Mouse (Mus musculus) small intestine, adult 2 months (tissue): ENCODE data around the gene Cirbp. TPM values are rescaled to one million over a fixed set of nuclear protein-coding genes. Genes with fewer than 3 reads are reported as not detected.
"Not testable (repeated sequence)": the region's sequence is repeated elsewhere in the genome, so short reads cannot be mapped to it uniquely, and the experiment has no call there.

Experiments
- H3K27ac ChIP-seq: fragments of 200-500 bp; 2 replicates; pipeline ENCODE4 v1.5.1; 2012; ENCODE audit warnings: low read depth, low read length, control low read depth, inconsistent platforms; ENCODE audit not compliant: insufficient read depth
- H3K27me3 ChIP-seq: fragments of 200-500 bp; 2 replicates; pipeline ENCODE4 v1.6.1; 2012; ENCODE audit warnings: mild to moderate bottlenecking, moderate library complexity, low read length, inconsistent platforms; ENCODE audit not compliant: control insufficient read depth, insufficient read depth
- H3K36me3 ChIP-seq: fragments of 200-500 bp; 2 replicates; pipeline ENCODE4 v1.6.1; 2012; ENCODE audit warnings: mild to moderate bottlenecking, low read length, control low read depth, inconsistent platforms; ENCODE audit not compliant: control insufficient read depth, insufficient read depth
- H3K4me1 ChIP-seq: fragments of 200-500 bp; 2 replicates; pipeline ENCODE4 v1.6.1; 2012; ENCODE audit warnings: low read length, inconsistent platforms, mixed read lengths; ENCODE audit not compliant: control insufficient read depth, insufficient read depth, insufficient read length
- H3K4me3 ChIP-seq: fragments of 200-500 bp; 2 replicates; pipeline ENCODE4 v1.5.1; 2012; ENCODE audit warnings: low read depth, mild to moderate bottlenecking, control low read depth, inconsistent platforms, low read length, moderate library complexity
- CTCF ChIP-seq: fragments of 200-500 bp; IDR thresholded peaks from 2 replicates; pipeline ENCODE4 v1.5.1; 2012; ENCODE audit warnings: low read depth, mild to moderate bottlenecking, control low read depth, inconsistent platforms, low read length, moderate library complexity, mixed read lengths; ENCODE audit not compliant: insufficient replicate concordance, insufficient read length; ENCODE audit errors: extremely low read depth
- POLR2A ChIP-seq: fragments of 200-500 bp; IDR thresholded peaks from 2 replicates; pipeline ENCODE4 v1.6.1; 2012; ENCODE audit warnings: low read depth, mild to moderate bottlenecking, control low read depth, inconsistent platforms, low read length, moderate library complexity
- WGBS: fragments of 180-500 bp; shearing (Covaris S2); methylation state at CpG from one replicate; pipeline ENCODE4 v1.1.7; 2018; 5-methylcytosine and 5-hydroxymethylcytosine counted together
- polyA plus RNA-seq: library from polyadenylated mRNA; depleted of rRNA; stranded (reverse); fragments of >200 nt; gene quantifications from 2 replicates; pipeline ENCODE4 v1.2.3, GENCODE M21; 2012

Cirbp gene
- polyA plus RNA-seq, 1 experiment, result 48.0 TPM

DNA sequence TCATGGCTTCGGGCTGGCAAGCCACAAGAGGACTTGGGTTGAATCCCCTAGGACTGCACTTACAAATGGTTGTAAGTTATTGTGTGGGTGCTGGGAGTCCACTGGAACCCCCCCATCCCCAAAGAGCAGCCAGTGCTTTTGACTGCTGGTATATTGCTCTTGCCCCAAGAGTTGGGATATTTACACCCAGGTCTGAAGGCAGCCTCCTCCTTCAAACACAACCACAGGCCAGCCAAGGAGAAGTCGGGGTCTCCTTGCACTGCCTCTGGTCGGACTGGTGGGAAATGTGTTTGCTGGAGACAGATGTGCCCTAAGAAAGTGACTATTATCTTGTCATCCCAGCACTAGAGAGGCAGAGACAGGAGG lies 3.6 kb upstream of the Cirbp start:
- peak overlapping the region; percentile 81 for H3K27ac ChIP-seq
- H3K4me1 ChIP-seq, result peaks cover 62% of the 10 kb centered on the region
- no peaks in the 10 kb centered on the region for H3K27me3 ChIP-seq
- 81% methylated on average over 3 of the region's 3 CpGs for WGBS
- TF ChIP-seq CTCF (no peak), POLR2A (no peak)
- peaks cover 5% of the 10 kb centered on the region for H3K36me3 ChIP-seq
- no peak overlapping the region for H3K4me3 ChIP-seq

DNA sequence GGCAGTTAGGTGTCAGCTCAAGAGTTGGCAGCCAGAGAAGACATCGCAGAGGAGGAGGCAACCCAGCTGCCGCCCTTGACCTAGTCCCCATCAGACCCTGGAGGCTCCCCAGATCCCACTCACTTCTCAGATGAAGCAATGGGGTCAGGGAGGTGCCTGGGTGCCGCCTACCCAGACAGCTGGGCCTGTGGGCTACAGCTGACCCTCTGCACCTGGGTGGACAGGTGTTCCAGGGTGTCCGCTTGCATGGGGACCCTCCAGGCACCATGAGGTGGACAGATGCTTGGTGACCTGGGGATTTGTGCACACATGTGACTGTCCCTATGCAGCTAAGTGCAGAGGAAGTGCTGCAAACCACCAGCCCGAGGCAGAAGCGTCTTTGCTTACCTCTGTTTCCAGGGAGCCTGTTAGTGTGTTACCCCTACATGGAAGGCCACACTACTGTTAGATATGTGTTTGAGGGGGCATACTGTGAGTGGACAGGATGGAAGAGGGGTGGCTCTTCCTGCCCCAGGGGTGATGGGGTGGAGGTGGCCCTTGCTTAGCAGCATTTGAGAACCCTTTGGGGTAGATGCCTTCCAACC lies 3.0 kb upstream of the Cirbp start:
- WGBS, result 82% methylated on average over 6 of the region's 6 CpGs
- H3K27me3 ChIP-seq, result no peaks in the 10 kb centered on the region
- no peak overlapping the region for H3K4me3 ChIP-seq
- peaks cover 59% of the 10 kb centered on the region for H3K4me1 ChIP-seq
- H3K36me3 ChIP-seq, result no peaks in the 10 kb centered on the region
- TF ChIP-seq CTCF (no peak), POLR2A (no peak)
- H3K27ac ChIP-seq, result 0 out of 2 replicates have a peak overlapping the region, but pooled peaks have one; percentile 81

DNA sequence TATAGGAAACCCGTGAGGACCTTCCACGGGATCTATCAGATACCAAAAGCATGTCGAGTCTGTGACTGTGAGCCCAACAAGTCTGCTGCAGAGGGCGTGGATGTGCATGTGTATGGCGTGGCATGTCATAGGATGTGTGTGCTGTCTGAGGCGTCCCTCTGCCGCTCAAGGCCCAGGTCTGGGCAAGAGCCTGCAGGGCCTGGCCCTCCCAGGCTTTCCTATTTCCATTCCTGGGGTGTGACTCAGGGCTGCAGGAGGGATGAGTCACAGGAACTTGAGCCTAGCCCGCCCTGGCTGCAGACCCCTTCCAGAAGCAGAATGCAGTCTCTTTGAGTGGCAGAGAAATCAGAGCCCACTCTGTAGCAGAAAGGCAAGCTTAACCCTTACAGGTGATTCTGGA lies 2.1 kb upstream of the Cirbp start:
- no peak for TF ChIP-seq POLR2A
- no peak for TF ChIP-seq CTCF
- Histone ChIP-seq H3K4me1 (peaks cover 58% of the 10 kb centered on the region), H3K36me3 (no peaks in the 10 kb centered on the region), H3K27ac (peak overlapping the region; percentile 0; the same call in 1 of the 2 replicates), H3K27me3 (no peaks in the 10 kb centered on the region), H3K4me3 (no peak overlapping the region)
- whole genome bisulfite sequencing, result 69% methylated on average over 8 of the region's 8 CpGs

DNA sequence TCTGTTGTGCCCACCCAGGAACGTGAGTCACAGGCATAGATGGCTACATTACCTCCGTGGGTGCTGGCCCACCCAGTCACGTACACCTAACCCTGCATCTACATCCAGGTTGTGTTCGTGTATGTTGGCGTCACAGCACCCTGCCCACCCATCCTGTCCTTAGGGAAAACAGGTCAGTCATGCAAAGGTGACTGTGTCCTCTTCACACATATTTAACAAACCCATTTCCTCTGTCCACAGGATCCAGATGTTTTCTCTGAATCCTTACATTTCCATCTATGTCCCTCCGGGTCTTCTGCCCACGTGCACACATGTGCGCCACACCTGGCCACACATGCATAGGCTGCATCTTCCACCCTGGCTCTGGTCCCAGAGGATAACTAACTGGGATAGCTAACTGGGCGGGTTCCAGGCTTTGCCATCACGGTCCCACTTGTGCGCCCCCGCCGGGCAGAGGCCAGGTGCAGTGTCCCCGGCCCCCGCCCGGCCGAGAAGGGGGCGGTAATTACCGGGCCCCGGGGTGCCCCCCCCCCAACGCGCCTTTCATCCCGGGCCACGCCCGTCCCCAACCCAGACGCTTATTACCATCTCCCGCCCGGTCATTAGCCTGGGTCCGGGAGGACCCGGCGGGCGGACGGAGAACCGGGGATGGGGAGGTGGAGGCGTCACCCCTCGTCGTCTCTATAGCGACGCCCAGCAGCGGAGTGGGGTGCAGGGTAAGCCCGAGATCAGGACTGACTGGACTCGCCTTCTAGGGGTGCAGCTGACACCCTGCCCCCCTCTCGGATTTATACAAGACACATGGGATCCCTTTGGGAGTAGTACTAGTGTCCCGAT lies 1.4 kb upstream of the Cirbp start:
- peak overlapping the region; percentile 55 for H3K4me3 ChIP-seq
- H3K36me3 ChIP-seq, result no peaks in the 10 kb centered on the region
- H3K4me1 ChIP-seq, result peaks cover 53% of the 10 kb centered on the region
- TF ChIP-seq POLR2A (no peak), CTCF (no peak)
- H3K27me3 ChIP-seq, result no peaks in the 10 kb centered on the region
- 9% methylated on average over 44 of the region's 44 CpGs for WGBS
- peak overlapping the region; percentile 58 for H3K27ac ChIP-seq

DNA sequence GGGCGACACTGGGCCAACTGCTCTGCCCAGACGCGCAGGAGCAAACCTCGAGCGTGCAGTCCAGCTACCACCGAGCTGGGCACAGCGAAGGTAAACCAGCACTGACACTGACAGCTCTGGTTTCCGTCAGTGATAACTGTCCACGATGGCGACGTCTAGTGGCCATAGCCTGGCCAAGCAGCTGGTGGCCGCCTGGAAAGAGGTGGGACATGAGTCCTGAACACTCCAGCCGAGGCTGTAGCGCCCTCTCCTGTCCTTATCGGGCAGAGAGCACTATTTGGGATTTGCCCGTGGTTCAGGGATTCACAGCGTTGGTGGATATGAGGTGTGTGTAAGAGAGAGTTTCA lies 814 bp upstream of the Cirbp start:
- WGBS, result under 1% methylated on average over 17 of the region's 17 CpGs
- Histone ChIP-seq H3K4me3 (peak overlapping the region; percentile 55), H3K36me3 (peaks cover 4% of the 10 kb centered on the region), H3K27ac (peak overlapping the region; percentile 58), H3K4me1 (peaks cover 51% of the 10 kb centered on the region), H3K27me3 (no peaks in the 10 kb centered on the region)
- TF ChIP-seq POLR2A (peak; percentile 70), CTCF (peak; percentile 100)

DNA sequence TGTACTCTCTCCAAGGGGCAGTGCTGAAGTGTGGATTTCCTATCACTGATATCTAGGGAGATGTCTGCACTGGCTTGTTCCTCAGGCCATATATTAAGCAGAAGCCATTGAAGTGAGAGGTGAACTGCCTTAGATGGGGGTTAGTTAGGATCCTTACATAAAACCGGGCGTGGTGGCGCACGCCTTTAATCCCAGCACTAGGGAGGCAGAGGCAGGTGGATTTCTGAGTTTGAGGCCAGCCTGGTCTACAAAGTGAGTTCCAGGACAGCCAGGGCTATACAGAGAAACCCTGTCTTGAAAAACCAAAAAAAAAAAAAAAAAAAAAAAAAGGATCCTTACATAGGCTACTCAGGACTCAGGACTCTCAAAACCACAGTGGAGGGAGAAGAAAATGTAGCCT lies 351 bp downstream of the Cirbp start:
- not testable (repeated sequence) for H3K27me3 ChIP-seq, H3K4me3 ChIP-seq
- peaks cover 14% of the 10 kb centered on the region for H3K36me3 ChIP-seq
- peak overlapping the region; percentile 56 for H3K27ac ChIP-seq
- H3K4me1 ChIP-seq, result peaks cover 42% of the 10 kb centered on the region
- 86% methylated on average over 4 of the region's 4 CpGs for WGBS

DNA sequence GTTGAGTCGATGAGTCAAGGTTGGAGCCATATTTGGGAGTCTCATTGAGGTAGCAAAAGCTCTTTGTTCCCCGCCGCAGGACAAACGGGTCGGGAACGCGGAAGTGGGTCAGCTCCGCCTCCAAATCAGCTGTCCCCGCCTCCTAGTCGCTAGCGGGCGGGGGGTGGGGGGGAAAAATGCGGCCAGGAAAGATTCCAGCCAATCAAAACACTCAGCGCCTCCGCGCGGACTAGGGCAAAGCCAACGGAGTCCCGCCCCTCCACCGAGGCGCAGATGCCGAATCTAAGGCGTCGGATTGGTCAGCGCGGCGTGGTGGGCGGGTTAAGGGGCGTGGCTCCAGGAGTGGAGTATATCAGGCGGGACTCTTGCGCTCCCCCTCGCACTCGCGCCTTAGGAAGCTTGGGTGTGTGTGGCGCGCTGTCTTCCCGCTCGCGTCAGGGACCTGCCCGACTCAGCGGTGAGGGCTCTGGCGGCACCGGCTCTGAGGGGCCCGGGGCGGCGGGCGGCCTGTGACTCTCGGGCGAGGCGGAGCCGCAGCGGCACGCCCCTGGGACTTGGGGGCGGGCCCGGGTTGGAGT lies 1.8 kb downstream of the Cirbp start:
- peaks cover 24% of the 10 kb centered on the region for H3K36me3 ChIP-seq
- peak overlapping the region; percentile 84 for H3K4me3 ChIP-seq
- TF ChIP-seq POLR2A (peak; percentile 94), CTCF (no peak)
- under 1% methylated on average over 55 of the region's 55 CpGs for WGBS
- H3K27ac ChIP-seq, result peak overlapping the region; percentile 85
- no peaks in the 10 kb centered on the region for H3K27me3 ChIP-seq
- H3K4me1 ChIP-seq, result peaks cover 39% of the 10 kb centered on the region
